Mouse (Mus musculus) layer of hippocampus, adult 9-10 months (tissue): Measurements from ENCODE around the gene Gm3448.

ENCODE experiments used
- DNase-seq: peaks from one replicate; pipeline ENCODE4 v3.0.0; 2022; ENCODE audit warnings: low spot score

Gene Gm3448

GRCm38 (mm10) chr17:14959979-14960378, 81.4 kb downstream of the Gm3448 start:
- no peak for DNase-seq

- DNase-seq: no peak
Measured at GRCm38 (mm10) chr17:14958686-14959327, 82.5 kb downstream of the Gm3448 start.

- no peak for DNase-seq
Measured at GRCm38 (mm10) chr17:14953452-14953851, 87.9 kb downstream of the Gm3448 start.

GRCm38 (mm10) chr17:14949161-14949827, 92.0 kb downstream of the Gm3448 start:
- DNase-seq: no peak
